Mouse (Mus musculus) thymus, adult 2 months (tissue): ENCODE data around the gene Ttc6.

Experiments
- CTCF ChIP-seq: fragments of 200-500 bp; IDR thresholded peaks from 2 replicates; pipeline ENCODE4 v1.5.1; 2012; ENCODE audit warnings: mild to moderate bottlenecking, control low read depth, low read length, moderate library complexity, borderline replicate concordance; ENCODE audit not compliant: control insufficient read depth, poor library complexity, insufficient read depth; ENCODE audit errors: extremely low read depth
- POLR2A ChIP-seq: fragments of 200-500 bp; IDR thresholded peaks from 2 replicates; pipeline ENCODE4 v1.6.1; 2012; ENCODE audit warnings: mild to moderate bottlenecking, low read length, control low read depth, moderate library complexity; ENCODE audit not compliant: control insufficient read depth, poor library complexity, insufficient read depth; ENCODE audit errors: extremely low read depth

DNA sequence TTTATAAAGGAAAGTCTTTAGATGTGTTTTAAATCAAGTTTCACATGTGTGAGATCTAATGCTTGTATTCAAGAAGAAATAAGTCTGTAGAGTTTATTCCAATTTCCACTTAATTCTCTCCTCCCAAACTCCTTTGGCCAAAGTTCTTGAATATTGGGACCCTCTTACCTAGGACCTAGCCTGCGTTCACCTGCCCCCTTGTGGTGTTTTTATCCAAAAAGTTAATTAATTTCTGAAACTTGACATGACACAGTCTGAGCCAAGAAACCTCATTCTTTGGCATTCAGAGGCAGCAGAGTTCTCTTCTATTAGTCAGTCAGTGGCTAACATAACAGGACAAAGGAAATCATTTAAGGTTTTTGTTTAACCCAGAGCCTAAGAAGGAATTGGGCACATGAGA is 49.4 kb upstream of the Ttc6 start:
- no peak for TF ChIP-seq POLR2A
- no peak for TF ChIP-seq CTCF
